Mouse (Mus musculus) forebrain, embryonic 14.5 days (tissue): Measurements from ENCODE around the gene Tuba8. TPM values are rescaled to one million over a fixed set of nuclear protein-coding genes. Genes with fewer than 3 reads are reported as not detected.

Source experiments
- ATAC-seq: fragments of 200-750 bp; cut with Nextera tagmentation; 2 replicates; pipeline ENCODE4 v1.8.0; 2017; ENCODE audit warnings: mild to moderate bottlenecking, moderate library complexity
- DNase-seq: peaks from one replicate; pipeline ENCODE4 v3.0.0-alpha.2; 2015; ENCODE audit warnings: low spot score
- H3K27ac ChIP-seq: fragments of 300-500 bp; sonication (generic); 2 replicates; pipeline ENCODE4 v1.5.1; 2014; ENCODE audit warnings: low read depth, mild to moderate bottlenecking, control low read depth, low read length, moderate library complexity
- H3K27me3 ChIP-seq: fragments of 300-500 bp; sonication (generic); replicated peaks from 2 replicates; pipeline ENCODE4 v1.6.1; 2014; ENCODE audit warnings: low read length, control low read depth, mixed read lengths; ENCODE audit not compliant: control insufficient read depth, insufficient read depth
- H3K36me3 ChIP-seq: fragments of 300-500 bp; sonication (generic); 2 replicates; pipeline ENCODE4 v1.6.1; 2014; ENCODE audit warnings: low read length, control low read depth; ENCODE audit not compliant: control insufficient read depth, insufficient read depth
- H3K4me1 ChIP-seq: fragments of 300-500 bp; sonication (generic); 2 replicates; pipeline ENCODE4 v1.6.1; 2014; ENCODE audit warnings: antibody characterized with exemption, low read length, control low read depth; ENCODE audit not compliant: control insufficient read depth, insufficient read depth
- H3K4me2 ChIP-seq: fragments of 300-500 bp; sonication (generic); 2 replicates; pipeline ENCODE4 v1.6.1; 2014; ENCODE audit warnings: mild to moderate bottlenecking, control low read depth, low read length
- H3K4me3 ChIP-seq: fragments of 300-500 bp; sonication (generic); 2 replicates; pipeline ENCODE4 v1.5.1; 2014; ENCODE audit warnings: low read depth, low read length, control low read depth
- H3K9ac ChIP-seq: fragments of 300-500 bp; sonication (generic); 2 replicates; pipeline ENCODE4 v1.6.1; 2014; ENCODE audit warnings: mild to moderate bottlenecking, low read length, control low read depth, moderate library complexity
- H3K9me3 ChIP-seq: fragments of 300-500 bp; sonication (generic); replicated peaks from 2 replicates; pipeline ENCODE4 v1.6.1; 2016; ENCODE audit warnings: low read length, control low read depth, mixed read lengths; ENCODE audit not compliant: control insufficient read depth
- WGBS: fragments of 180-500 bp; shearing (Covaris S2); extraction: QIAGEN DNeasy Blood & Tissue Kit; methylation state at CpG from one replicate; pipeline ENCODE4 v1.1.7; 2014; 5-methylcytosine and 5-hydroxymethylcytosine counted together
- polyA plus RNA-seq: library from polyadenylated mRNA; unstranded; fragments of >200 nt; fragmentation: Nextera tagmentation; extraction: Ambion mirVana; gene quantifications from 2 replicates; pipeline ENCODE4 v1.2.1, GENCODE M21; 2014

Gene Tuba8
- polyA plus RNA-seq, 1 experiment from 2014 or later: 0.22 TPM

DNA sequence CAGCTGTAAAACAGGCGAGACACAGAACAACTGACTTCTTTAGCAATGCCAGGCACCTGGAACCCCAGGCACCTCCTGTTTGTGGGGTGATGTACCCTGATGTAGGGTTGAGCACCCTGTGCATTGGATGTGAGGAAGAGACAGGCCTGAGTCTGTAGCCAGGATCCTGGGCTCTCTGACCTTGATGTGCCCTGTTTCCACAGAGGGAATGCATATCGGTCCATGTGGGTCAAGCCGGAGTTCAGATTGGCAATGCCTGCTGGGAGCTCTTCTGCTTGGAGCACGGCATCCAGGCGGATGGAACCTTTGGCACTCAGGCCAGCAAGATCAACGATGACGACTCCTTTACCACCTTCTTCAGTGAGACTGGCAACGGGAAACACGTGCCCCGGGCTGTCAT is 9.7 kb downstream of the Tuba8 start:
- Histone ChIP-seq H3K4me1 (no peaks in the 10 kb centered on the region), H3K9ac (no peak overlapping the region), H3K9me3 (no peaks in the 10 kb centered on the region), H3K4me3 (no peak overlapping the region), H3K27me3 (no peaks in the 10 kb centered on the region), H3K4me2 (no peak overlapping the region), H3K27ac (no peak overlapping the region), H3K36me3 (no peaks in the 10 kb centered on the region)
- 90% methylated on average over 10 of the region's 10 CpGs for WGBS
- DNase-seq (no peak), ATAC-seq (no peak)

DNA sequence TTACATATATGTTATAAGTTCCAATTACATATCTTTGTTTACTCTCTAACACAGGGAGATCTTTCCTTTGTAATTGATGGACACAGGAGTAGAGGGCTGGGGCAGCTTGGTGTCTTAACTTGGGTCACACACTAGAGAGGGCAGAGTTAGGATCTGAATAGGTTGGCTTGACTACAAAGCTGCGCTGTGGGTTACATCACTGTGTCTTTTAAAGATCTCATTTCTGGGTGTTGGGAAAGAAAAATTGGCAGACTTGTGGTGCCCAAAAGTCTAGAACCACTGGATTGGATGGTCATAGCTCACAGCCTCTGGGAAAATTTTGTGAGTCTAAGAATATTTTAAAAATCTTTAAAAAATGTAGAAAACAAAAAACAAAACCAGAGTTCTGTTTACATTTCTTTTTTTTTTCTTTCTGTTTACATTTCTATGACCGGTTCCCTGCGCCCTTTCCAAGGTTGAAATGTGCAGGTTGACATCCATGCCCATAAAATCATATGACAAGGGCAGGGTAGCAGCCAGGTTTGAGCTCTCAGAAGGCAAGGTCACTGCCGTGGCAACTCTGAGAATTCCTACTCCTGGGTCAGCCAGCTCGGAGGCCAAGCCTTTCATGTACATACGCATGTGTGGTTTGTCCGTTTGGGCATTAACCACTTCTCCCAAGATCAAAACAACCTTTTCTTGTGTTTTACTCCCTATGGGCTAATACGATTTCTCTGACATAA is 11.5 kb downstream of the Tuba8 start:
- no peak for DNase-seq
- Histone ChIP-seq H3K27me3 (no peaks in the 10 kb centered on the region), H3K4me2 (no peak overlapping the region), H3K9ac (no peak overlapping the region), H3K9me3 (no peaks in the 10 kb centered on the region), H3K4me3 (no peak overlapping the region), H3K36me3 (no peaks in the 10 kb centered on the region), H3K4me1 (no peaks in the 10 kb centered on the region), H3K27ac (no peak overlapping the region)
- WGBS: 93% methylated on average over 8 of the region's 8 CpGs
- no peak for ATAC-seq

DNA sequence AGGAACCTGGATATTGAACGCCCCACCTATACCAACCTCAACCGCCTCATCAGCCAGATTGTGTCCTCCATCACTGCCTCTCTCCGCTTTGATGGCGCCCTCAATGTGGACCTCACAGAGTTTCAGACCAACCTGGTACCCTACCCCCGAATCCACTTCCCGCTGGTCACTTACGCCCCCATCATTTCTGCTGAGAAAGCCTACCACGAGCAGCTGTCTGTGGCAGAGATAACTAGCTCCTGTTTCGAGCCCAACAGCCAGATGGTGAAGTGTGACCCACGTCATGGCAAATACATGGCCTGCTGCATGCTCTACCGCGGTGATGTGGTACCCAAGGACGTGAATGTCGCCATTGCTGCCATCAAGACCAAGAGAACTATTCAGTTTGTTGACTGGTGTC is 12.5 kb downstream of the Tuba8 start:
- Histone ChIP-seq H3K4me2 (no peak overlapping the region), H3K4me3 (no peak overlapping the region), H3K27ac (no peak overlapping the region), H3K9ac (no peak overlapping the region), H3K27me3 (no peaks in the 10 kb centered on the region), H3K36me3 (no peaks in the 10 kb centered on the region), H3K4me1 (no peaks in the 10 kb centered on the region), H3K9me3 (no peaks in the 10 kb centered on the region)
- ATAC-seq (no peak), DNase-seq (no peak)
- 96% methylated on average over 14 of the region's 14 CpGs for WGBS

DNA sequence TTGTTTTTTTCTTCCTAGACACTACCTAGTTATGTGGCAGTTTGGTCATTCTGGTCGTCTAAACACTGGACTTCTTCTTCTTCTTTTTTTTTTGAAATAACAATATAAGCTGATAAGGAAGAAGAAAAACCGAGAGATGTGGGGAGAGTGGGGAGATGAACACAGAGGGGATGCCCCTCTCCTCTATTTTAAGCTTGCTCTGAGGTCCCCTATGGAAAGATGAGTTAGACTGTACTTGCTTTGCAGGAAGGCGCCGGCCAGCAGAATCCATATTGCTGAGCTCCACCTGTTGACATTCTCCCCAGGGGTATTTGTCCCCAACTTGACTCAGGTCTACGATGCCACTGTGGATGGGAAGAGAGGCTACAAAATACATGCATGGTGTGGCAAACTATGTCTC is 13.6 kb downstream of the Tuba8 start:
- WGBS: 79% methylated on average over 5 of the region's 5 CpGs
- H3K4me1 ChIP-seq: no peaks in the 10 kb centered on the region

DNA sequence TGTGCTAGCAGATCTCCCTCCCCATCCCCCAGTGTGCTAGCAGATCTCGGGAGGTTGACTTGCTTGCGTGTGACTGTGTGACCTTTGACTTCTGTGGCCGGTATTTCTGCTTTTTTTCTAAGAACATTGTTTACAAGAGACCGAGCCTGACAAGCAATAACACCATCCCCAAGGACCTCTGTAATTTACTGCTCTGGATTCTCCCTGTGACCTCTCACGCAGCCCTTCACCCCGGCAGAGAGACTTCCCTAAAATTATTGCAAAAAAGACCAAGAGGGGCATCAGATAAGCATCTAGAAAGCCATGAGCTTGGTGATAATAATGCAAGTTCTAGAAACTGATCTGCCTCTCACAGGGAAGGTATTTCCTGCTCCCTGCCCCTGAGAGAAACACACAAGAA is 14.5 kb downstream of the Tuba8 start:
- H3K4me2 ChIP-seq: no peak overlapping the region
- H3K9ac ChIP-seq: no peak overlapping the region
- no peak overlapping the region for H3K27ac ChIP-seq
- WGBS: 61% methylated on average over 6 of the region's 6 CpGs
- no peak for DNase-seq
- no peak overlapping the region for H3K4me3 ChIP-seq
- H3K36me3 ChIP-seq: no peaks in the 10 kb centered on the region
- no peak for ATAC-seq
- no peaks in the 10 kb centered on the region for H3K27me3 ChIP-seq
- no peaks in the 10 kb centered on the region for H3K9me3 ChIP-seq
- no peaks in the 10 kb centered on the region for H3K4me1 ChIP-seq

More for the DNA sequence above, 13.6 kb downstream of the Tuba8 start:
- Histone ChIP-seq H3K4me3 (no peak overlapping the region), H3K4me2 (no peak overlapping the region), H3K36me3 (no peaks in the 10 kb centered on the region), H3K27ac (no peak overlapping the region), H3K9ac (no peak overlapping the region), H3K9me3 (no peaks in the 10 kb centered on the region), H3K27me3 (no peaks in the 10 kb centered on the region)
- ATAC-seq (no peak), DNase-seq (no peak)

DNA sequence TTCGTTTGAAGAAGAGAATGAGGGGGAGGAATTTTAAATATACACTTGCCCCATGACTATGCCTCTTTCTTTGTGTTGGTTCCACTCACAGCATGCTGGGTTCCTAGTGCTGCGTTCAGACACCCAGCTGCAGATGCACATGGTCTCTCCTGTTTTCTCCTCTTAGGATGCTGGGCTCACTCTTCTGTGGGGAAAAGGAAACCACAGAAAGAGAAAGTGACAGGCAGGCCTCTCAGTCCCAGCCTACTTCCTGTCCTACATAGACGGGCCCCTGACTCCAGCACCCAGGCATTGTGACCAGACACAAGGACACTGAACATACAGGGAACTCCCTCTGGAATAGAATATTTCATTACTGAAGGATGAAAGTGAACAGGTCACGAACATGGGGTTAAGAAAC is 15.5 kb downstream of the Tuba8 start:
- 67% methylated on average over 4 of the region's 4 CpGs for WGBS
- ATAC-seq: no peak
- H3K36me3 ChIP-seq: no peaks in the 10 kb centered on the region

DNA sequence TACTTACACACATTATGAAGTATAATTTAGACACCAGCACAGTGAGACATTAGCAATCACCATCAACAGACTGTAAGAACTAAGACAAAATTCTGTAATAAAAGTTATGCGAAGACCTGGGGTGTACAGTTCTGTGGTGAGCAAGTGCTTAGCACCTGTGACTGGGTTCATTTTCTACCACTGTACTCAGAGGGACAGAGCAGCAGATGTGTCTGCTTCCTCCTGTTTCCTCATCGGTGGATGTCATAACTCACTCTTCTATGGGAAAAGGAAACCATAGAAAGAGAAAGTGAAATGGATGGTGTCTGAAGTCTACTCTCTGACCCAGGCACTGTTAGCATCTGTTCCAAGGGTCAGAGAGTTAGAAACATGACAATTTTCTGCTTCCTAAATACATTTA is 16.2 kb downstream of the Tuba8 start:
- H3K36me3 ChIP-seq: no peaks in the 10 kb centered on the region
- ATAC-seq: no peak
- WGBS: 94% methylated on average over 2 of the region's 2 CpGs
- H3K4me2 ChIP-seq: no peak overlapping the region
- H3K4me3 ChIP-seq: no peak overlapping the region
- H3K4me1 ChIP-seq: no peaks in the 10 kb centered on the region
- H3K9me3 ChIP-seq: no peaks in the 10 kb centered on the region
- H3K27ac ChIP-seq: no peak overlapping the region
- H3K27me3 ChIP-seq: no peaks in the 10 kb centered on the region
- no peak for DNase-seq
- no peak overlapping the region for H3K9ac ChIP-seq

More for the DNA sequence above, 15.5 kb downstream of the Tuba8 start:
- H3K27ac ChIP-seq: no peak overlapping the region
- DNase-seq: no peak
- no peak overlapping the region for H3K4me2 ChIP-seq
- no peaks in the 10 kb centered on the region for H3K4me1 ChIP-seq
- no peaks in the 10 kb centered on the region for H3K27me3 ChIP-seq
- H3K4me3 ChIP-seq: no peak overlapping the region
- no peaks in the 10 kb centered on the region for H3K9me3 ChIP-seq
- no peak overlapping the region for H3K9ac ChIP-seq

DNA sequence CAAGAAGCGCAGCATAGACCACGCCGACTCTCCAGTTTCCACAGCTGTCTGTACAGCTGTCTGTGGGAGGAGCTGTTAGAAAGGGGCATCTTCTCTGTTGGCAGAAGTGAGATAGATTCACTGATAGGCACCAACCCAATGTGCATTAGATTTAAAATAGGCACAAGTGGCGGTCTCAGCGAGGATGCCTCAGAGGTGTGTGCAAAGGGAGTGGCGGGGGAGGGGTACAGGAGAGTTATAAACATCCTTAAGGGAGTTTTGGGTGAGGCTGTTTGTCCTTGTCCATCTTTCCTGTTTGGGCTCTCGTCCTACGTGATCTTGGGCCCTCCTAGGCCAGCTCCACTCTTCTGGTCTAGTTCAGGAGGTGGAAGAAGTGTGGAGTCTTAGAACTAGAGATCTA is 17.9 kb downstream of the Tuba8 start:
- H3K36me3 ChIP-seq: no peaks in the 10 kb centered on the region
- H3K4me2 ChIP-seq: no peak overlapping the region
- ATAC-seq: no peak
- 78% methylated on average over 8 of the region's 8 CpGs for WGBS
- H3K9me3 ChIP-seq: no peaks in the 10 kb centered on the region
- H3K27me3 ChIP-seq: no peaks in the 10 kb centered on the region
- no peaks in the 10 kb centered on the region for H3K4me1 ChIP-seq
- H3K4me3 ChIP-seq: no peak overlapping the region
- no peak for DNase-seq
- no peak overlapping the region for H3K9ac ChIP-seq
- no peak overlapping the region for H3K27ac ChIP-seq

DNA sequence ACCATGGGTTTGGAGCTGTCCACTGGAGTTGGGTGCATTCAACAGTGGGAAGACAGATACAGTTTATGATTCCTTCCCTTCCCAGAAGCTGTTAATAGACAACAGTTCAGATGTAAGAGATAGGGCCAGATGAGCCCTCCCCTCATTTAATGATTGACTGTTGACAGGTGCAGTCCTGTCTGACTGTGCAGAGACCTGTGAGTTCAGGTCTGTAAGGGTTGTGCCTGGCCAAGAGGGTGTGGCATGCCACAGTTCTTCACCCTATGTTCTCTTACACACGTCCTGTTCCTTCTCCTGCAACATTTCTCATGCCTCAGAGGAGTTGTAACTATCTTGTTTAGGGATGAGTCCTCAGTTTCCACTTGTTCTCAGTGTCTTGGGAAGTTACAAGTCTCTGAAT is 22.2 kb downstream of the Tuba8 start:
- no peaks in the 10 kb centered on the region for H3K27me3 ChIP-seq
- no peak overlapping the region for H3K4me2 ChIP-seq
- H3K9me3 ChIP-seq: no peaks in the 10 kb centered on the region
- no peak overlapping the region for H3K27ac ChIP-seq
- ATAC-seq (no peak), DNase-seq (no peak)
- 67% methylated on average over 1 of the region's 1 CpGs for WGBS
- H3K36me3 ChIP-seq: no peaks in the 10 kb centered on the region
- no peak overlapping the region for H3K4me3 ChIP-seq
- H3K9ac ChIP-seq: no peak overlapping the region
- H3K4me1 ChIP-seq: no peaks in the 10 kb centered on the region
